Mouse (Mus musculus): Measurements from ENCODE around the gene B3gat2. TPM values are rescaled to one million over a fixed set of nuclear protein-coding genes. Genes with fewer than 3 reads are reported as not detected.

Gene B3gat2
- 7.3 and 7.9 TPM in 2 replicates for polyA plus RNA-seq (2012; rRNA removed)

- DNase-seq (ENCODE audit: extremely low spot score in 1 of 2, low spot score in 1 of 2), result peak in 1 of 2 experiments; percentile 51
Observed at GRCm38 (mm10) chr1:23761502-23762135, at the start of gene B3gat2. TSS of gene B3gat2 (plus strand) at chr1:23761753.

- no peak for DNase-seq (ENCODE audit: extremely low spot score in 1 of 2, low spot score in 1 of 2)
Observed at GRCm38 (mm10) chr1:23720326-23720725, 41.2 kb upstream of the B3gat2 start.

- DNase-seq (ENCODE audit: extremely low spot score in 1 of 2, low spot score in 1 of 2), result no peak
Observed at GRCm38 (mm10) chr1:23721036-23721435, 40.5 kb upstream of the B3gat2 start.

- no peak for DNase-seq (ENCODE audit: extremely low spot score in 1 of 2, low spot score in 1 of 2)
Observed at GRCm38 (mm10) chr1:23722469-23723372, 38.8 kb upstream of the B3gat2 start.

GRCm38 (mm10) chr1:23731324-23731723, 30.2 kb upstream of the B3gat2 start:
- no peak for DNase-seq (ENCODE audit: extremely low spot score in 1 of 2, low spot score in 1 of 2)

- no peak for DNase-seq (ENCODE audit: extremely low spot score in 1 of 2, low spot score in 1 of 2)
Observed at GRCm38 (mm10) chr1:23750864-23751532, 10.6 kb upstream of the B3gat2 start.

GRCm38 (mm10) chr1:23753091-23753490, 8.5 kb upstream of the B3gat2 start:
- no peak for DNase-seq (ENCODE audit: extremely low spot score in 1 of 2, low spot score in 1 of 2)

GRCm38 (mm10) chr1:23753591-23753990, 8.0 kb upstream of the B3gat2 start:
- DNase-seq (ENCODE audit: extremely low spot score in 1 of 2, low spot score in 1 of 2), result no peak

GRCm38 (mm10) chr1:23754340-23754739, 7.2 kb upstream of the B3gat2 start:
- DNase-seq (ENCODE audit: extremely low spot score in 1 of 2, low spot score in 1 of 2), result no peak

- no peak for DNase-seq (ENCODE audit: extremely low spot score in 1 of 2, low spot score in 1 of 2)
Observed at GRCm38 (mm10) chr1:23754967-23755366, 6.6 kb upstream of the B3gat2 start.

- DNase-seq (ENCODE audit: extremely low spot score in 1 of 2, low spot score in 1 of 2), result peak in 1 of 2 experiments; percentile 20
Observed at GRCm38 (mm10) chr1:23762136-23762687, 659 bp downstream of the B3gat2 start.

GRCm38 (mm10) chr1:23762782-23763630, 1.5 kb downstream of the B3gat2 start:
- DNase-seq (ENCODE audit: extremely low spot score in 1 of 2, low spot score in 1 of 2), result peak; percentile 84 to 98

GRCm38 (mm10) chr1:23763726-23764125, 2.2 kb downstream of the B3gat2 start:
- no peak for DNase-seq (ENCODE audit: extremely low spot score in 1 of 2, low spot score in 1 of 2)

GRCm38 (mm10) chr1:23764710-23765109, 3.2 kb downstream of the B3gat2 start:
- peak in 1 of 2 experiments; percentile 17 for DNase-seq (ENCODE audit: extremely low spot score in 1 of 2, low spot score in 1 of 2)

GRCm38 (mm10) chr1:23773039-23773438, 11.5 kb downstream of the B3gat2 start:
- no peak for DNase-seq (ENCODE audit: extremely low spot score in 1 of 2, low spot score in 1 of 2)

GRCm38 (mm10) chr1:23792737-23793533, 31.4 kb downstream of the B3gat2 start:
- DNase-seq (ENCODE audit: extremely low spot score in 1 of 2, low spot score in 1 of 2), result peak; percentile 24 to 83

GRCm38 (mm10) chr1:23798306-23798705, 36.8 kb downstream of the B3gat2 start:
- no peak for DNase-seq (ENCODE audit: extremely low spot score in 1 of 2, low spot score in 1 of 2)

- DNase-seq (ENCODE audit: extremely low spot score in 1 of 2, low spot score in 1 of 2), result no peak
Observed at GRCm38 (mm10) chr1:23821615-23822014, 60.1 kb downstream of the B3gat2 start.

All from frontal cortex, adult 2 months (tissue).